Comparison of ENCODE assay signal across 8 mouse cellular contexts in genomic region chr5:149440180-149440573, GRCm38 (mm10). TPM values are rescaled to one million over a fixed set of nuclear protein-coding genes. Genes with fewer than 3 reads are reported as not detected.
DNase-seq lines count a peak whose midpoint lies in the region; ATAC-seq and TF ChIP-seq lines count a peak whose summit lies in the region.

No protein-coding gene starts in this region.

- peak overlapping the region; percentile 64 for H3K9ac ChIP-seq in hindbrain, embryonic 14.5 days
- peak overlapping the region; percentile 65 for H3K9ac ChIP-seq in midbrain, embryonic 12.5 days (replicated peaks)

- ATAC-seq in hindbrain, embryonic 14.5 days (ENCODE audit: low FRiP score): peak; percentile 84
- peak; percentile 84 for ATAC-seq in midbrain, embryonic 12.5 days (ENCODE audit: low FRiP score, low read depth)

- peak overlapping the region; percentile 96 for H3K27ac ChIP-seq in hindbrain, embryonic 14.5 days
- peak overlapping the region; percentile 98 for H3K27ac ChIP-seq in midbrain, embryonic 12.5 days (replicated peaks)
- H3K27ac ChIP-seq in small intestine, adult 2 months (ENCODE audit: insufficient read depth, low read depth, low read length): no peak overlapping the region

- H3K4me1 ChIP-seq in hindbrain, embryonic 14.5 days (replicated peaks; ENCODE audit: control insufficient read depth, insufficient read depth, low read length): peaks cover 24% of the 10 kb centered on the region
- peaks cover 34% of the 10 kb centered on the region for H3K4me1 ChIP-seq in midbrain, embryonic 12.5 days
- H3K4me1 ChIP-seq in small intestine, adult 2 months (ENCODE audit: control insufficient read depth, insufficient read depth, insufficient read length, low read length): peaks cover 3% of the 10 kb centered on the region

- TF ChIP-seq POLR2A in small intestine, adult 2 months (IDR thresholded peaks at IDR 0.05; ENCODE audit: low read depth, low read length): no peak

- H3K36me3 ChIP-seq in hindbrain, embryonic 14.5 days (replicated peaks; ENCODE audit: control insufficient read depth, insufficient read depth): no peaks in the 10 kb centered on the region
- no peaks in the 10 kb centered on the region for H3K36me3 ChIP-seq in midbrain, embryonic 12.5 days
- H3K36me3 ChIP-seq in small intestine, adult 2 months (ENCODE audit: control insufficient read depth, insufficient read depth, low read length): no peaks in the 10 kb centered on the region

- no peak for TF ChIP-seq CTCF in small intestine, adult 2 months (IDR thresholded peaks at IDR 0.05; ENCODE audit: extremely low read depth, insufficient read length, insufficient replicate concordance, low read depth, low read length)

- intact Hi-C loops in left cerebral cortex, postnatal 25 days (cut with DNase I): no loop called here

- peak overlapping the region; percentile 64 for H3K4me2 ChIP-seq in hindbrain, embryonic 14.5 days (replicated peaks)
- H3K4me2 ChIP-seq in midbrain, embryonic 12.5 days (replicated peaks): peak overlapping the region; percentile 72

- peak; percentile 32 for DNase-seq in T-cell, adult 2 months (ENCODE audit: low spot score)
- DNase-seq in cerebellum, postnatal 10 days: peak; percentile 99
- peak; percentile 58 to 59 for DNase-seq in frontal cortex, postnatal 14 days (ENCODE audit: low spot score in 2 of 2)
- peak; percentile 71 for DNase-seq in hindbrain, embryonic 14.5 days (ENCODE audit: low spot score)
- peak; percentile 74 to 88 for DNase-seq in left cerebral cortex, postnatal 25 days (ENCODE audit: low spot score in 2 of 2)
- no peak for DNase-seq in spleen, adult 18-20 months

- peak overlapping the region; percentile 37 for H3K4me3 ChIP-seq in hindbrain, embryonic 14.5 days (replicated peaks; ENCODE audit: low read length)
- peak overlapping the region; percentile 43 for H3K4me3 ChIP-seq in midbrain, embryonic 12.5 days
- H3K4me3 ChIP-seq in small intestine, adult 2 months (ENCODE audit: low read depth, low read length): peak overlapping the region; percentile 44

- under 1% methylated on average over 17 of the region's 18 CpGs for WGBS in hindbrain, embryonic 14.5 days
- under 1% methylated on average over 17 of the region's 18 CpGs for WGBS in midbrain, embryonic 12.5 days
- WGBS in small intestine, adult 2 months: 2% methylated on average over 18 of the region's 18 CpGs

- no peaks in the 10 kb centered on the region for H3K9me3 ChIP-seq in hindbrain, embryonic 14.5 days (ENCODE audit: control insufficient read depth, low read length)
- no peaks in the 10 kb centered on the region for H3K9me3 ChIP-seq in midbrain, embryonic 12.5 days

- no peaks in the 10 kb centered on the region for H3K27me3 ChIP-seq in hindbrain, embryonic 14.5 days (ENCODE audit: control insufficient read depth, insufficient read depth, low read length)
- H3K27me3 ChIP-seq in midbrain, embryonic 12.5 days: peaks cover 22% of the 10 kb centered on the region
- peaks cover 4% of the 10 kb centered on the region; the same call in 1 of the 2 replicates for H3K27me3 ChIP-seq in small intestine, adult 2 months (ENCODE audit: control insufficient read depth, insufficient read depth, low read length)

RNA-seq across cellular contexts. Expression of gene Tex26, which starts 0.7 kb away (rescaled TPM):
- polyA plus RNA-seq in hindbrain, embryonic 14.5 days (2014; fragmentation: Nextera tagmentation; extraction: Ambion mirVana): 1.1 and 1.2 TPM in 2 replicates
- total RNA-seq in left cerebral cortex, postnatal 25 days (2021): not detected
- polyA plus RNA-seq in midbrain, embryonic 12.5 days (2016; fragmentation: Nextera tagmentation; extraction: Ambion mirVana): 1.1 and 1.7 TPM in 2 replicates
- polyA plus RNA-seq in small intestine, adult 2 months (2012; rRNA removed): not detected in 2 replicates

RNA-seq across cellular contexts. Expression of gene Medag, which starts 28.6 kb away (rescaled TPM):
- 2.5 and 4.0 TPM in 2 replicates for polyA plus RNA-seq in hindbrain, embryonic 14.5 days (2014; fragmentation: Nextera tagmentation; extraction: Ambion mirVana)
- total RNA-seq in left cerebral cortex, postnatal 25 days (2021): 10 to 100 TPM; 12.7 to 14.5 TPM
- 1.0 and 1.1 TPM in 2 replicates for polyA plus RNA-seq in midbrain, embryonic 12.5 days (2016; fragmentation: Nextera tagmentation; extraction: Ambion mirVana)
- 0.76 and 2.5 TPM in 2 replicates for polyA plus RNA-seq in small intestine, adult 2 months (2012; rRNA removed)

Comparison
In these comparisons a context has a peak if more than half of its experiments do, and no peak if none do; other contexts are left out.
1. DNase-seq: peak in T-cell, adult 2 months (single experiment), cerebellum, postnatal 10 days (2 of 2), frontal cortex, postnatal 14 days (2 of 2), hindbrain, embryonic 14.5 days (single experiment) and left cerebral cortex, postnatal 25 days (2 of 2); none in spleen, adult 18-20 months (0 of 2).
2. Peak in every context shown above with its lines, with median percentiles within 50 percentile points of each other: H3K4me3 ChIP-seq.